Mouse (Mus musculus) G1E (cell line): Measurements from ENCODE around the gene Samd5. TPM values are rescaled to one million over a fixed set of nuclear protein-coding genes. Genes with fewer than 3 reads are reported as not detected.

Experiments
- ATAC-seq: 2 replicates; pipeline ENCODE4 v1.8.0; 2016; ENCODE audit warnings: mild to moderate bottlenecking; ENCODE audit not compliant: insufficient number of reproducible peaks, poor library complexity, low FRiP score, severe bottlenecking; ENCODE audit errors: extremely low read depth
- DNase-seq: peaks from one replicate; pipeline ENCODE4 v3.0.0; 2012; ENCODE audit warnings: low spot score
- H3K27me3 ChIP-seq: 2 replicates; pipeline ENCODE4 v1.6.1; 2012; ENCODE audit warnings: mild to moderate bottlenecking, low read length, inconsistent platforms; ENCODE audit not compliant: insufficient read depth
- H3K36me3 ChIP-seq: replicated peaks from 2 replicates; pipeline ENCODE3; 2012; ENCODE audit warnings: mild to moderate bottlenecking, inconsistent platforms
- H3K4me1 ChIP-seq: 2 replicates; pipeline ENCODE4 v1.6.1; 2012; ENCODE audit warnings: low read depth, low read length, inconsistent platforms, mixed read lengths; ENCODE audit not compliant: insufficient read depth
- H3K4me3 ChIP-seq: 2 replicates; pipeline ENCODE4 v1.5.1; 2012; ENCODE audit warnings: low read depth, mild to moderate bottlenecking, inconsistent platforms, low read length, moderate library complexity, mixed read lengths
- H3K9me3 ChIP-seq: replicated peaks from 2 replicates; pipeline ENCODE4 v1.6.1; 2012; ENCODE audit warnings: inconsistent platforms
- CTCF ChIP-seq: IDR thresholded peaks from 2 replicates; pipeline ENCODE4 v1.5.1; 2012; ENCODE audit warnings: low read depth, low read length, inconsistent platforms, mixed read lengths
- GATA1 ChIP-seq: IDR thresholded peaks from 2 replicates; pipeline ENCODE4 v1.6.1; 2012; ENCODE audit warnings: borderline replicate concordance, low read length, inconsistent platforms, mixed read lengths
- GATA2 ChIP-seq: IDR thresholded peaks from 2 replicates; pipeline ENCODE4 v1.6.1; 2012; ENCODE audit warnings: low read depth, low read length, inconsistent platforms, borderline replicate concordance
- POLR2AphosphoS5 ChIP-seq: IDR thresholded peaks from 2 replicates; pipeline ENCODE4 v1.6.1; 2012; ENCODE audit warnings: low read depth, low read length, inconsistent platforms; ENCODE audit not compliant: insufficient replicate concordance
- TAL1 ChIP-seq: conservative IDR thresholded peaks from 2 replicates; pipeline ENCODE4 v1.6.1; 2012; ENCODE audit warnings: low read depth, low read length, inconsistent platforms, mixed read lengths
- polyA plus RNA-seq: library from polyadenylated mRNA; stranded (reverse); fragments of >175 nt; gene quantifications from 2 replicates; pipeline ENCODE4 v1.2.3, GENCODE M21; 2012
- total RNA-seq, 2 experiments: library from RNA; stranded (forward) in 1 of 2; stranded (reverse) in 1 of 2; fragments of 200-1000 nt in 1 of 2; fragments of >200 nt in 1 of 2; fragmentation: Nextera tagmentation in 1 of 2; gene quantifications; 2 replicates each; pipeline ENCODE4 v1.2.3; 2014 to 2017

The Samd5 gene
- total and polyA plus RNA-seq, 3 experiments = 0.05 TPM; not detected in 2

- DNase-seq (no peak), ATAC-seq (no peak)
- TF ChIP-seq GATA1 (no peak), TAL1 (no peak), GATA2 (no peak), CTCF (no peak), POLR2AphosphoS5 (no peak)
- no peaks in the 10 kb centered on the region for H3K9me3 ChIP-seq
- no peak overlapping the region for H3K4me3 ChIP-seq
- no peaks in the 10 kb centered on the region for H3K36me3 ChIP-seq
- H3K4me1 ChIP-seq = no peaks in the 10 kb centered on the region
- H3K27me3 ChIP-seq = no peaks in the 10 kb centered on the region
Measured at GRCm38 (mm10) chr10:9590606-9591005, 84.4 kb downstream of the Samd5 start.

DNA sequence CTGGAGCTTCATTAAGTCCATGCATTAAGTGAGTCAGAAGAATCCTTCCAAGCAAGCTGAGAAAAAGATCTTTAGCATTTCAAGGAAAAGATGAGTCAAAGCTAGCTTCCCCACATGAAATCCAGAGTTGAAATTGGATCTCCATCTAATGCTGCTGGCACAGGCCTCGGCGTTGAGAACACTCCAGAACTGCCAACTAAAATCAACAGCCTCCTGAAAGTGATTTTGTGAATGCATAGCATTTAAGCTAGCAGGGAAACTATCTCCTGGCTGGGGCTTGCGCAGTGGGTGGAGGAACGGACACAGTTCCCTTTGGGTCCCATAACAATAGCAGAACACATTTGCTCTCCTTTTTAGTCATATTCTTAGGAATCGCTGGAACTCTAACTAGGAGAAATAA, 88.7 kb downstream of the Samd5 start:
- no peaks in the 10 kb centered on the region for H3K36me3 ChIP-seq
- H3K4me1 ChIP-seq = no peaks in the 10 kb centered on the region
- no peak overlapping the region for H3K4me3 ChIP-seq
- ATAC-seq (no peak), DNase-seq (no peak)
- TF ChIP-seq POLR2AphosphoS5 (no peak), GATA1 (no peak), GATA2 (no peak), TAL1 (no peak), CTCF (no peak)
- no peaks in the 10 kb centered on the region; the same call in 1 of the 2 replicates for H3K9me3 ChIP-seq
- no peaks in the 10 kb centered on the region for H3K27me3 ChIP-seq

DNA sequence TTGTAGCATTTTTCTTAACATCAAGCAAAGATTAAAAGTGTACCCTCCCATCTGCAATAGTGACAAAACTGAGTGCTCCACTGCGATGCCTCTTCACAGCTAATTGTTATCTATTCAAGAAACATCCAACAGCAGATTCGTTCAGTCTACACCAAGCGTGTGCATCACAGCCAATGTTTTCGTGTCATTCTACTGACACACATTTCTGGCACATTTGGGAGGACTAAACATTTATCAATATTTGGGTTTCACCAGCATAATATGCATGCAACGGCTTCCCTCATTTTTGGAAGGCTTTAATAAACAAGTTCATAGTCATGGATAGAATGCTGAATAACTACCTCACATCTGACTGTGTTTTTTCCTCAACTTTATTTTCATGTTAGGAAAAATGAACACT, 95.6 kb downstream of the Samd5 start:
- Histone ChIP-seq H3K4me3 (no peak overlapping the region), H3K36me3 (no peaks in the 10 kb centered on the region), H3K9me3 (no peaks in the 10 kb centered on the region; the same call in 1 of the 2 replicates), H3K4me1 (no peaks in the 10 kb centered on the region), H3K27me3 (no peaks in the 10 kb centered on the region)
- no peak for TF ChIP-seq TAL1
- TF ChIP-seq CTCF = no peak
- no peak for TF ChIP-seq GATA1
- no peak for TF ChIP-seq GATA2
- no peak for TF ChIP-seq POLR2AphosphoS5
- ATAC-seq (no peak), DNase-seq (no peak)

DNA sequence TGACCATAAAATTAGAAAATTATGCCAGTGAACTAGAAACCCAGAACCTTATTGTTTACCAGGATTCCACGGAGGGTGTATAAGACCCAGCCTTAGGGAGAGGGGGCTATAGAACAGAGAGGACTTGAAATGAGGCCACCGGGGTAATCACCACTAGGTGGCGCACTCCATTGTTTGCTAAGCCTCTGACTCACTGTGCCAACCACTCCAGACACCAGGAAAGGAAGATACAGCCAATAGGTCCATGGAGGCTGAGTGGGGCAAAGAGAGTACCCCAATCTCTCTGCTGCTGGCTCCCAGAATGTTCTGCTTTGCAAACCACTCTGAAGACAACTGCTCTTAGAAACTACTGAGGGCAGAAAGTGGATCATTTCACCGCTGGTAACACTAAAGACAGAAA, 99.4 kb downstream of the Samd5 start:
- TF ChIP-seq TAL1 (no peak), CTCF (peak; percentile 65), GATA2 (no peak), POLR2AphosphoS5 (no peak)
- peak; percentile 43 for DNase-seq
- H3K9me3 ChIP-seq = no peaks in the 10 kb centered on the region
- peak; percentile 49; the same call in 1 of the 2 replicates for ATAC-seq
- H3K27me3 ChIP-seq = no peaks in the 10 kb centered on the region
- H3K4me3 ChIP-seq = no peak overlapping the region
- no peaks in the 10 kb centered on the region for H3K4me1 ChIP-seq
- H3K36me3 ChIP-seq = no peaks in the 10 kb centered on the region

GRCm38 (mm10) chr10:9574135-9574534, 100.9 kb downstream of the Samd5 start:
- Histone ChIP-seq H3K4me3 (no peak overlapping the region), H3K36me3 (no peaks in the 10 kb centered on the region), H3K27me3 (no peaks in the 10 kb centered on the region), H3K4me1 (no peaks in the 10 kb centered on the region), H3K9me3 (no peaks in the 10 kb centered on the region)
- ATAC-seq (no peak), DNase-seq (no peak)
- TF ChIP-seq GATA1 = no peak
- TF ChIP-seq GATA2 = no peak
- TF ChIP-seq TAL1 = no peak
- TF ChIP-seq CTCF = no peak
- TF ChIP-seq POLR2AphosphoS5 = no peak

Other genes with a start within 250 kb of the Samd5 start
- 50.1 and 77.9 TPM in 2 replicates for gene Stxbp5, start 225.9 kb upstream of the Samd5 start, total RNA-seq (2014; fragmentation: Nextera tagmentation)
- 30.6 and 32.2 TPM in 2 replicates for gene Stxbp5, start 225.9 kb upstream of the Samd5 start, total RNA-seq (2017)
- gene Stxbp5, start 225.9 kb upstream of the Samd5 start, polyA plus RNA-seq = 11.5 and 12.6 TPM in 2 replicates